Comparison of ENCODE assay signal across 8 mouse cellular contexts in genomic region chr13:80962789-80963590, GRCm38 (mm10).
DNase-seq lines count a peak whose midpoint lies in the region; ATAC-seq lines count a peak whose summit lies in the region.

No protein-coding gene starts in this region.

- DNase-seq in spleen, adult 18-20 months = peak; percentile 14 to 28
- no peak for DNase-seq in spleen, postnatal 14 days (ENCODE audit: low spot score in 2 of 2)
- peak; percentile 63 for DNase-seq in embryo, embryonic 11.5 days (ENCODE audit: low read depth, low spot score)
- DNase-seq in kidney, adult 11 months = peak; percentile 77
- DNase-seq in midbrain, embryonic 14.5 days = peak; percentile 91
- DNase-seq in splenic B cell, adult 2 months (ENCODE audit: low read depth, low spot score) = peak; percentile 30

- H3K4me3 ChIP-seq in limb, embryonic 13.5 days = peak overlapping the region; percentile 52
- peak overlapping the region; percentile 54 for H3K4me3 ChIP-seq in midbrain, embryonic 14.5 days (replicated peaks; ENCODE audit: low read depth, low read length)

- peak; percentile 97 for ATAC-seq in granulocyte monocyte progenitor cell, adult 5-6 weeks (replicated peaks; ENCODE audit: poor library complexity, severe bottlenecking)
- ATAC-seq in limb, embryonic 13.5 days (ENCODE audit: low FRiP score, low read depth) = peak; percentile 93
- peak; percentile 94 for ATAC-seq in midbrain, embryonic 14.5 days (ENCODE audit: low FRiP score, low TSS enrichment)

- no peaks in the 10 kb centered on the region for H3K9me3 ChIP-seq in limb, embryonic 13.5 days
- no peaks in the 10 kb centered on the region for H3K9me3 ChIP-seq in midbrain, embryonic 14.5 days (ENCODE audit: control insufficient read depth, low read length)

- no peaks in the 10 kb centered on the region for H3K27me3 ChIP-seq in limb, embryonic 13.5 days
- peaks cover 6% of the 10 kb centered on the region; the same call in 1 of the 2 replicates for H3K27me3 ChIP-seq in midbrain, embryonic 14.5 days (ENCODE audit: control insufficient read depth, insufficient read depth, low read length)
- no peaks in the 10 kb centered on the region for H3K27me3 ChIP-seq in splenic B cell, adult 2 months (ENCODE audit: control insufficient read depth, insufficient read depth, low read length, poor library complexity, severe bottlenecking)

- H3K4me1 ChIP-seq in limb, embryonic 13.5 days = peaks cover 10% of the 10 kb centered on the region
- H3K4me1 ChIP-seq in midbrain, embryonic 14.5 days (ENCODE audit: control insufficient read depth, insufficient read depth, low read length) = no peaks in the 10 kb centered on the region

- 4% methylated on average over 51 of the region's 51 CpGs for WGBS in limb, embryonic 13.5 days
- 6% methylated on average over 51 of the region's 51 CpGs for WGBS in midbrain, embryonic 14.5 days

- H3K9ac ChIP-seq in limb, embryonic 13.5 days = peak overlapping the region; percentile 71
- H3K9ac ChIP-seq in midbrain, embryonic 14.5 days (replicated peaks; ENCODE audit: low read length) = peak overlapping the region; percentile 68

- H3K4me2 ChIP-seq in limb, embryonic 13.5 days (replicated peaks) = peak overlapping the region; percentile 80
- H3K4me2 ChIP-seq in midbrain, embryonic 14.5 days (ENCODE audit: low read length) = peak overlapping the region; percentile 76

- H3K27ac ChIP-seq in limb, embryonic 13.5 days = peak overlapping the region; percentile 61
- H3K27ac ChIP-seq in midbrain, embryonic 14.5 days (replicated peaks; ENCODE audit: low read depth, low read length) = peak overlapping the region; percentile 55

- no peaks in the 10 kb centered on the region for H3K36me3 ChIP-seq in limb, embryonic 13.5 days
- no peaks in the 10 kb centered on the region for H3K36me3 ChIP-seq in midbrain, embryonic 14.5 days (ENCODE audit: control insufficient read depth, insufficient read depth, low read length)
- no peaks in the 10 kb centered on the region for H3K36me3 ChIP-seq in splenic B cell, adult 2 months (ENCODE audit: control insufficient read depth, insufficient read depth, low read length, poor library complexity, severe bottlenecking)

Comparison
In these comparisons a context has a peak if more than half of its experiments do, and no peak if none do; other contexts are left out.
1. DNase-seq: peak in spleen, adult 18-20 months (2 of 2), embryo, embryonic 11.5 days (single experiment), kidney, adult 11 months (single experiment), midbrain, embryonic 14.5 days (single experiment) and splenic B cell, adult 2 months (single experiment); none in spleen, postnatal 14 days (0 of 2).
2. Peak in every context shown above with its lines, with median percentiles within 50 percentile points of each other: ATAC-seq.